Mouse (Mus musculus): ENCODE results near the gene Myrfl. TPM values are rescaled to one million over a fixed set of nuclear protein-coding genes. Genes with fewer than 3 reads are reported as not detected.

Gene Myrfl
- 0.11 TPM for polyA plus RNA-seq (2017; shearing (Covaris generic))

GRCm38 (mm10) chr10:116896336-116897177, at the start of gene Myrfl:
Gene Myrfl, minus strand, starts transcription at chr10:116896919.

Other genes starting within 250 kb of the Myrfl start
- 175 TPM for gene Rab3ip, start 53.9 kb upstream of the Myrfl start, polyA plus RNA-seq (2017; shearing (Covaris generic))
- not detected for gene Gm10271, start 75.7 kb upstream of the Myrfl start, polyA plus RNA-seq (2017; shearing (Covaris generic))
- gene Best3, start 89.4 kb upstream of the Myrfl start, polyA plus RNA-seq (2017; shearing (Covaris generic)) = not detected
- not detected for gene Lrrc10, start 148.4 kb upstream of the Myrfl start, polyA plus RNA-seq (2017; shearing (Covaris generic))
- 211 TPM for gene Cct2, start 166.9 kb upstream of the Myrfl start, polyA plus RNA-seq (2017; shearing (Covaris generic))

Data from naive thymus-derived CD4-positive, alpha-beta T cell, adult 5 months (primary cell).